Mouse (Mus musculus) right cerebral cortex, postnatal 14 days (tissue): ENCODE data around the gene Mrpl50.
A peak's percentile ranks its signal among the peaks of the same experiment; 100 is the strongest.
"Not testable (repeated sequence)": the region's sequence is repeated elsewhere in the genome, so short reads cannot be mapped to it uniquely, and the experiment has no call there.

ENCODE experiments used
- DNase-seq: peaks from one replicate; pipeline ENCODE4 v3.0.0; 2022

Mrpl50 gene

DNA sequence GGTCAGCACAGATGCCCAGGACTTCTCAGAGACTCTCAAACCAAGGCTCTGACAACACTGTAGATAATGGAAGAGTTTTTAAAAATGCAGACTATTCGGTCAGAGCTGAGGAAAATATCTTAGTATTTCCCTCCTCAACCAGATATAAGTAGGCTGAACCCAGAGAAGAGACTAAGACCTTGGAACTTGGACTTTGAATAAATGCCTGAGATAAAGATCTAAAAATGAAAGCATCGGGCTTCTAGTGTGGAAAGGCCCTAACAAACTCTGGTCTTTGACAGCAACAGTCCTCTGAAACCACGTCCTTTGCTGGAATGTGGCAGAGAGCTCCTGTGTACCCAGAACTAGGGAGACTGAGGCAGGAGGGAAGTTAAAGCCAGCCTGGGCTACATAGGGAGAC lies 14.5 kb downstream of the Mrpl50 start, which contains the start of gene Baat:
Gene Baat, minus strand, starts transcription at position 172 of the 400 bp plus-strand sequence.
- no peak for DNase-seq

DNA sequence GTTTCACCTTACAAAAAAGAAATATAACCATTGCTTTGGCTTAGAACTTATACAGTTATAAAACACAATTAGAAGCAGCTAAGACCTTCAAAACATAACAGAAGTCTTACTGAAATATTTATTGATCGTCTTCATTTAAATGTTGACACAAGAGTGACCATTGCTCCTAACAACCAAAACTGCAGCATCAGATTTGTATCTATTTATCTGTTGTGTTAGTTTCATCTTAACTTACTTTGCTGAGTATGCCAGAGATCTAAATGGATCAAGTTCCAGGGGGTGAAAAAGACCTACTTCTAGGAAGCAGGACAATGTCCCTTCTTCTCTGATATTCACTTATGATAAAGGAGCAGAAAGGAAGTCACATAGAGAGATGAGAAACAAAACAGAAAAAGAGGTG lies 17.3 kb downstream of the Mrpl50 start:
- no peak for DNase-seq

DNA sequence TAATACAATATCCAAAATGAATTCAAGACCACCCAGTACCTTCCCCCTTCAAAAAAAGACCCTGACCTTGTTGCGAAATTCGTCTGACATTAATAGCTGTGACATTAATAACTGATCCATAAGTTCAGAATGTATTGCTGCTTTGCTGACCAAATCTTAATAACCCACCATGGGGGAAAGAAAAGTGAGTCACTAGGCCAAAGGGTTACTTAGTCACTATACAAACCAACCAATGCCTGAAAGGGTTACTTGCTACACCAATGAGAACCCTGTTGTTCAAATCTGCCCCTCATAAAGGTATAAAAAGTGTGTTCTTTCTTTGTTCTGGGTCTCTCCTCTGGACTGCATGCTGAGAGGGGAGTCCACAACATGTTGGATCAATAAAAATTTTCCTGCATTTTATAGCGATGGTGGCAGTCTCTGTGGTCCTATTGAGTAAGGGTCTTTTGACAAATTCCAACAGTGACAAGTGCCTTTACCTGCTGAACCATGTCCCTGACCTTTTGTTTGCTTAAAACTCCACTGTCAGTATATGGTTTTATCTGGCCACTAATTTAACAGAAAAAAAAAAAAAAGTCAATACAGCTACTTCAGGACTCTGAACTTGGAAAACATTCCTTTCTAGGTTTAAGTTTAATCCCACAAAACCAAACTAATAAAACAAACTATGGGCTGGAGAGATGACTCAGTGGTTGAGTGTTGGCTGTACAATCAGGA lies 34.8 kb downstream of the Mrpl50 start:
- DNase-seq, result not testable (repeated sequence)

DNA sequence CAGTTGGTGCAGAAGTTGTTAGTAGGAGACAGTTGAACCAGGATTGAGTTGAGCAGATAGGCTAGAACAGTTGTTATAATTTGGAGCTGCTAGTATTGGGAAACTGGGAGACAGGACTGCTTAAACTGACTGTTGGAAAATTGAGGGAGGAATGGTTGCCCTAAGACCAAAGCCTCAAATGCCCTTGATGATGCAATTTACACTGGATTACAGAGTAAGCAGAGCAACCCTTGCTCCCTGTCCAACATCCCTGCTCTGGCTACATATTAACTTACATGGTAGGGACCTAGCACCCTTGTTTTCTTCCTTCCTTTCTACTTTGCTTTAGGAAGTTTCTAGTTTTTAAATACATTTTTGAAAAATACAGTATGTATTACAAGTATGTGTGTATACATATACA lies 35.5 kb downstream of the Mrpl50 start:
- DNase-seq, result no peak

DNA sequence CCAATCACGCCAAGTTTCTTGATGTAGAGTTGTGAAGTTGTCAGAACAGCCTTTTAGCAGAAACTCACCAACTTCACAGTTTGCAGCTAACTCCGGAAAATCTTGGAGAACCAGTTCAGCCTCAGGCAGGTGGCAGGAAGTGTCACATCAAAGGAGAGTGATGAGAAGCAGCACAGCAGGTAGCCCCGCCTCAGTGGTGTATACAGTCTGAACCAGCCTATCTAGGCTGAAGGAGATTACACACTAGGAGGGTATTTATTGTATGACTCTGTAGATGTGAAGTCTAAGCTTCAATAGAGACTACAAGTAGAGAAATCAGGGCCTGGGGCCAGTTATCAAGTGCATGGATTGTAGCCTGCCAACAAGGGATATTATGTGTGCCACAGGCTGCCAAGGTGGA lies 40.0 kb downstream of the Mrpl50 start:
- DNase-seq, result no peak

DNA sequence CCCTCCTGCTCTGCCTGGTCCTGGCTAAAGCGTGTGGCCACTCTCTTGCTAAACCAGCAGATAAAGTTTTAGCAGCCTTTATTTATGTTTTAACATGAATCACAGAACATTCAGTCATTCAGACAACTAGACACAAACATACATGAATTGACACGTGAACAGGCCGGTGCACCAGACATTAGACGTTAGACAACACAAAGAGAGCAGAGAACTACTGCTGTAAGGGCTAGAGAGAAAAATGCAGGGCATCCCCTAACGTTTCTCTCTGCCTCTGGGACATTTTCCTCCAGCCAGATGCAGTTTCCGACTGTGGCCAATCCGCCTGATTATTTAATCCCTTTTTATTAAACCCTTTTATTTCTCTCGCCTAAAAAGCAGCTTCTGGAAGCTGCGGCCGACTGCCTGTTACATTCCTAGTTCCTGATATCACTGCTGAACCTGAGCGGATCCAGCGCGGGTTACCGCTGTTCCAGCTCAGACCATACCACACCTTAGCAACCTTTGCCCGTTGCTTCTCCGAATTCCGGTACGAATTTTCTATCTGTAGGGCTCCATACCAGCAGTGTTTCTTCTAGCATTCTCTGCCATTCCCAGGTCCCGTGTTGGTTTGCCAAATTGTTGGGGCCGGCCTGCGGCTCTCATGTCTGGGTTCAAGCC lies 40.7 kb downstream of the Mrpl50 start:
- no peak for DNase-seq

DNA sequence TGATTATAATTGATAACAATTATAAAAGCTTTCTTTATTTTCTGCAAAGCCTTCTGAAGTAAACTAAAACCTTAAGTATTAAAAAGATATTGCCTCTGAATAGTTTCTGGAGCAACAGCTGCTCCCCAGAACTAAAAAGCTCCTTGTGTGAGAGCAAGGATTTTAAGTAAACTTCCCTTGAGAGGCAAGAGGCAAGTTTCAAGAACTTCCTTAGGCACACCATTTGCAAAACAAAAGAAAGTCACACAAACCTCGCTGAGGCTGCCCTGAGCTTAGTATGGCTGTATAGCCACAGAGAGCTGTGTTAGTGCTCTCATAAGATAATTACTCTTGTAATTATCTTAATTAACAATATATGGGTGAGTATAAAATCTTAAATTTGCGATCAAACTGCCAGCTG lies 41.9 kb downstream of the Mrpl50 start:
- not testable (repeated sequence) for DNase-seq

DNA sequence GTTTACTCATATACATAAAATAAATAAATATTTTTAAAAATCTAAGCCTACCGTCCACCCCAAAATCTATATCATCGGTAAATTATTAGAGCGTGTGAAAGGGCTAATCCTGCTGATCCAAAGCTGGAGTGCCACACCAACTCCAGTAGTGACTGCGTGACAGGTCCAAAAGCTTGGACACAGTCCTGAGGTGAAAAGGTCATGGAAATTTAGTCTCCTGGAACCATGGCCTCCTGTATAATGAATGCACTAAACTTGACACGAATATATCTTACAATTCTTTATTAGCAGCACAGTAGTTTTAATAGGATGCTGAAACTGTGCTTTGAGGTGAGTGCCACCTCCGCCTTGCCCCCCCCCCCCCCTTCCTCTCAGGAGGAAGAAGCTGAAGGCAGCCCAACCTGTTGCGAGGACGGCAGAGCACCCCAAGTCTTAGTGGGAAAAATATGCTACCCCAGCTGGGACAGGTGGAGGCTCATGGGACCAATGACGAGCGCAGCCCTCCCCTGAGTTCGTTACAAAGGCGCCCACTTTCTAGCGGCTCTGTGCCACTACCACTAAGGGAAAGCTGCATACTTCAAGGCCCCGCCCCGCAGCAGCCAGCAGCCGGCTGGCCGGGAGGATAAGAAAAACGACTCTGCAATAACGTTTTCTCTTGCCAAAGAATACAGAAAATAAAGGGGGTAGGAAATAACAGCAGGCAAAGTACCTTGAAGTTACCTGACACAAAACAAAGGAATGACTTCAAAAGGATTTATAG lies 42.6 kb downstream of the Mrpl50 start:
- DNase-seq, result peak; percentile 13

DNA sequence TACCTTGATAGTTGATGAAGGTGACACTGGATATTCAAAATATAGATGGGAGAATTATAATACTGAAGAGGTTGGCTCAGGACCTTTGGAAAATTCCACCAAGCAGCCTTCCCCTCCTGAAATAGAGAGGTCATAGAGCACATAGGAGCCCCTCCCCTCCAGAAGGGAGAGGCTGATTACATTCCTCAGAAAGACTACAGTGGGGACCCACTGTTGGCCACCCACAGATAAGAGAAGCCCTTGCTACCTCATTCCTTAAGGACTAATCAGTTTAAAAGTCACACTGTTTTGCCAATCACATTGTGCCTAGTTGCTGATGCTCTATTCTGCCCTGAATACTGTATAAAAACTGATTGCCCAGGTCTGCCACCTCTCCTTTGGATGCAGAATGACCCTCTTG lies 46.3 kb downstream of the Mrpl50 start:
- DNase-seq, result no peak

DNA sequence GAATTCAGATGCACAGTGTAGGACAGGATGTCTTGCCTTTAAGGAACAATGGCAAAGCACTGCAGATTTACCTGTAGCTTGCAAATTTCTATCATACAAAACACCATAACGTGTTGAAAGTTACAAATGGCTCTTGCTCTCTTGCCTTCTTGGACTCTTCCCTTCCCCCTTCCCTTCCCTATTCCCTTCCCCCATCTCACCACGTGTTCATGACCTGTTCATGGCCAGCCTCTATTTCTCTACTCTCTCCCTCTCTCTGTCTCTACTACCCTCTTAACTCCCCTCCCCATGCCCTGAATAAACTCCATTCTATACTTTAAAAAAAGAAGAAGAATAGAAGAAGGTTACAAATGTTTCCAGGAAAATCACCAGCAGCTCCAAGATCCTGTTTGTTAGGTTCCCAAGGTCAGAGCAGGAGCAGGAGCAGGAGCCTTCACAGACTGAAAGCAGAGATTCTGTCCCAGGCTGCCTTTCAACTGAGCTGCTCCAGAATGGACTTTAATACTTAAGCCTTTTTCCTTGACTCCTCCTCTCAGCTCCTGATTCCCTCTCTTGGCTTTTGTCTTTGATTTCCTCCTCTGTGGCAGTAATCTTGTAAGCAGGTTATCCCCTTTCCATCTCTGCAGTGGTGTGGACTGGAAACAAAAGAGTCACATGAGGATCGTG lies 47.3 kb downstream of the Mrpl50 start, which contains the start of gene Acnat1:
Gene Acnat1, minus strand, starts transcription at position 478 of the 666 bp plus-strand sequence.
- no peak for DNase-seq

DNA sequence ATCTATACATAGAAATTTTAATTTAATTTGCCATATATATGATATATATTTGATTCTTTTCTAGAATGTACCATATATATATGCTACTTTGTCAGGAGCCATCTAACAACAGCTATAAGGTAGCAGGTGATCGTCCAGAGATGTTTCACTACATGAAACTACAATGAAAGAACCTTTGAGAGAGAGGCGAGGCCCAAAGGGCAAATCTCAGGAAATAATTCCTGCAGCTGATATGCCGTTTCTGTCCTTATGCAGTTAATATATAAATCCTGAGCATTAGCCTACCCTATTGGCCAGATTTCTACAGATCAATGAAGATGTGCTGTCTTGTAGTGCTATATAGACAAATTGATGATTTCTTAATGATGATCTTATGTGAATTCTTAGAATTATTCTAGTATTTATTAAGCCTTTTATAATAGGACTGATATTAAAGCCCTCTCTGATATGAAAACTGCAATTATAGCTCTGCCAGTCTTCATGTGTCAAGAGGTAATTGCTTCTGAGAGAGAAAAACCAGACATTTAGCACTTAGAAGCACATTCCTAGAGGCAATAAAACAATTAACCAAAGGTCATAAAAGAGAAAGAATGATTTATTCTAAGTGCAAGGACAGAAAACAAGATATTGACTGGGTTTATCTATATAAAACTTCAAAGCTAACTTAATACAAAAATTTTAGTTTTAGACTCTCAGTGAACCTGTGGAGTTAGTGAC lies 51.3 kb downstream of the Mrpl50 start:
- DNase-seq, result no peak

DNA sequence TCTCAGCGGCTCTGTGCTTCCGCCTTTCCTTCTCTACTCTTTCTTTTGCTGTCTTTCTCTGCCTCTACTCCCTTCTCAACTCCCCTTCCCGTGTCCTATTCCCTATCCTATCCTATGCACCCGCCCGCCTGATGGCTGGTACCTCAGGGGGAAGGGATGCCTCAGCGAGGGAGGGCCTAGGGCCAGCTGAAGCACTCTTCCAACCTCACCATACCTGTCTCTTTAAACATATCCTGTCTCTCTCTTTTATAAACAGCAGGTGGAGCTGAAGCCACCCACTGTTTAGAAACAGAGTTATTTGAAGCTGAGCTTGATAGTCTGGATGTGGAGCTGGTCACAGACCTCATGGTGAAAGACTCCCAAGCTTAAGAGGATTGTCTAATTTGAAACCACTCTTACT lies 53.5 kb downstream of the Mrpl50 start:
- no peak for DNase-seq
